Mouse (Mus musculus): Measurements from ENCODE around the gene Fsd1. TPM values are rescaled to one million over a fixed set of nuclear protein-coding genes. Genes with fewer than 3 reads are reported as not detected.

Gene Fsd1
- polyA plus RNA-seq, 1 experiment from 2014 or later: 179 TPM

- Histone ChIP-seq H3K4me1 (replicated peaks; ENCODE audit: control insufficient read depth, insufficient read depth, low read length) (peaks cover 37% of the 10 kb centered on the region), H3K9ac (replicated peaks; ENCODE audit: low read depth, low read length) (no peak overlapping the region), H3K36me3 (ENCODE audit: control insufficient read depth, insufficient read depth) (0 out of 2 replicates have a peak, but pooled peaks cover 2% of the 10 kb centered on the region), H3K27ac (ENCODE audit: low read length) (no peak overlapping the region), H3K27me3 (replicated peaks; ENCODE audit: control insufficient read depth, insufficient read depth, low read length) (no peaks in the 10 kb centered on the region), H3K9me3 (ENCODE audit: control insufficient read depth, low read length) (no peaks in the 10 kb centered on the region), H3K4me2 (ENCODE audit: low read length) (no peak overlapping the region), H3K4me3 (replicated peaks; ENCODE audit: low read length) (no peak overlapping the region)
- ATAC-seq: no peak
- 81% methylated on average over 8 of the region's 8 CpGs for WGBS
Measured at GRCm38 (mm10) chr17:56038583-56039261, 52.4 kb downstream of the Fsd1 start.

- Histone ChIP-seq H3K4me3 (replicated peaks; ENCODE audit: low read length) (peak overlapping the region; percentile 72; the same call in 1 of the 2 replicates), H3K27me3 (replicated peaks; ENCODE audit: control insufficient read depth, insufficient read depth, low read length) (no peaks in the 10 kb centered on the region), H3K4me1 (replicated peaks; ENCODE audit: control insufficient read depth, insufficient read depth, low read length) (peaks cover 32% of the 10 kb centered on the region), H3K36me3 (ENCODE audit: control insufficient read depth, insufficient read depth) (peaks cover 3% of the 10 kb centered on the region; the same call in 1 of the 2 replicates), H3K9ac (replicated peaks; ENCODE audit: low read depth, low read length) (no peak overlapping the region), H3K9me3 (ENCODE audit: control insufficient read depth, low read length) (no peaks in the 10 kb centered on the region), H3K4me2 (ENCODE audit: low read length) (peak overlapping the region; percentile 44), H3K27ac (ENCODE audit: low read length) (no peak overlapping the region)
- ATAC-seq: no peak
- WGBS: 78% methylated on average over 4 of the region's 4 CpGs
Measured at GRCm38 (mm10) chr17:56039345-56039744, 53.0 kb downstream of the Fsd1 start.

- peak within 1 kb of the TSS; percentile 89 for H3K4me2 ChIP-seq (ENCODE audit: low read length)
- peak; percentile 89 for ATAC-seq
- no peaks in the 10 kb centered on the region for H3K27me3 ChIP-seq (replicated peaks; ENCODE audit: control insufficient read depth, insufficient read depth, low read length)
- peak within 1 kb of the TSS; percentile 72 for H3K4me3 ChIP-seq (replicated peaks; ENCODE audit: low read length)
- peak within 1 kb of the TSS; percentile 24; the same call in 1 of the 2 replicates for H3K27ac ChIP-seq (ENCODE audit: low read length)
- peak within 1 kb of the TSS; percentile 69 for H3K9ac ChIP-seq (replicated peaks; ENCODE audit: low read depth, low read length)
- WGBS: under 1% methylated on average over 68 of the region's 68 CpGs
- H3K9me3 ChIP-seq (ENCODE audit: control insufficient read depth, low read length): no peaks in the 10 kb centered on the region
- H3K4me1 ChIP-seq (replicated peaks; ENCODE audit: control insufficient read depth, insufficient read depth, low read length): peaks cover 24% of the 10 kb centered on the region
- H3K36me3 ChIP-seq (ENCODE audit: control insufficient read depth, insufficient read depth): peaks cover 3% of the 10 kb centered on the region; the same call in 1 of the 2 replicates
Measured at GRCm38 (mm10) chr17:56040030-56040856, 53.9 kb downstream of the Fsd1 start, which contains the start of gene Chaf1a. Gene Chaf1a, plus strand, starts transcription at chr17:56040439.

GRCm38 (mm10) chr17:56040857-56041163 lies 54.5 kb downstream of the Fsd1 start:
- Histone ChIP-seq H3K4me3 (replicated peaks; ENCODE audit: low read length) (peak overlapping the region; percentile 72), H3K9ac (replicated peaks; ENCODE audit: low read depth, low read length) (peak overlapping the region; percentile 69), H3K9me3 (ENCODE audit: control insufficient read depth, low read length) (no peaks in the 10 kb centered on the region), H3K27ac (ENCODE audit: low read length) (no peak overlapping the region), H3K36me3 (ENCODE audit: control insufficient read depth, insufficient read depth) (peaks cover 3% of the 10 kb centered on the region; the same call in 1 of the 2 replicates), H3K27me3 (replicated peaks; ENCODE audit: control insufficient read depth, insufficient read depth, low read length) (no peaks in the 10 kb centered on the region), H3K4me1 (replicated peaks; ENCODE audit: control insufficient read depth, insufficient read depth, low read length) (peaks cover 18% of the 10 kb centered on the region), H3K4me2 (ENCODE audit: low read length) (peak overlapping the region; percentile 89)
- under 1% methylated on average over 12 of the region's 12 CpGs for WGBS
- no peak for ATAC-seq

Other genes with a start within 250 kb of the Fsd1 start
- 0.09 and 0.14 TPM in 2 replicates for gene Adgre4, start 236.5 kb upstream of the Fsd1 start, polyA plus RNA-seq (2015; fragmentation: Nextera tagmentation; extraction: Ambion mirVana)
- 13.1 and 14.4 TPM in 2 replicates for gene Zfp119a, start 107.6 kb upstream of the Fsd1 start, polyA plus RNA-seq (2015; fragmentation: Nextera tagmentation; extraction: Ambion mirVana)
- 17.0 and 18.0 TPM in 2 replicates for gene Zfp959, start 94.4 kb upstream of the Fsd1 start, polyA plus RNA-seq (2015; fragmentation: Nextera tagmentation; extraction: Ambion mirVana)
- gene Zfp119b, start 37.0 kb upstream of the Fsd1 start, polyA plus RNA-seq (2015; fragmentation: Nextera tagmentation; extraction: Ambion mirVana): 6.7 and 8.3 TPM in 2 replicates
- gene Ebi3, start 33.9 kb upstream of the Fsd1 start, polyA plus RNA-seq (2015; fragmentation: Nextera tagmentation; extraction: Ambion mirVana): 3.0 and 4.2 TPM in 2 replicates
- 26.8 and 27.0 TPM in 2 replicates for gene Yju2, start 27.4 kb upstream of the Fsd1 start, polyA plus RNA-seq (2015; fragmentation: Nextera tagmentation; extraction: Ambion mirVana)
- gene Shd, start 16.0 kb upstream of the Fsd1 start, polyA plus RNA-seq (2015; fragmentation: Nextera tagmentation; extraction: Ambion mirVana): 98.2 and 129 TPM in 2 replicates
- 5.5 and 6.6 TPM in 2 replicates for gene Stap2, start 19.1 kb downstream of the Fsd1 start, polyA plus RNA-seq (2015; fragmentation: Nextera tagmentation; extraction: Ambion mirVana)
- gene Mpnd, start 19.2 kb downstream of the Fsd1 start, polyA plus RNA-seq (2015; fragmentation: Nextera tagmentation; extraction: Ambion mirVana): 152 and 157 TPM in 2 replicates
- gene Sh3gl1, start 50.1 kb downstream of the Fsd1 start, polyA plus RNA-seq (2015; fragmentation: Nextera tagmentation; extraction: Ambion mirVana): 125 and 126 TPM in 2 replicates
- gene Chaf1a, start 53.9 kb downstream of the Fsd1 start, polyA plus RNA-seq (2015; fragmentation: Nextera tagmentation; extraction: Ambion mirVana): 10.6 and 12.6 TPM in 2 replicates
- 78.8 and 85.8 TPM in 2 replicates for gene Ubxn6, start 88.5 kb downstream of the Fsd1 start, polyA plus RNA-seq (2015; fragmentation: Nextera tagmentation; extraction: Ambion mirVana)
- gene Hdgfl2, start 93.1 kb downstream of the Fsd1 start, polyA plus RNA-seq (2015; fragmentation: Nextera tagmentation; extraction: Ambion mirVana): 151 and 158 TPM in 2 replicates
- gene Plin4, start 123.3 kb downstream of the Fsd1 start, polyA plus RNA-seq (2015; fragmentation: Nextera tagmentation; extraction: Ambion mirVana): 0.09 and 0.14 TPM in 2 replicates
- 0.67 and 1.4 TPM in 2 replicates for gene Plin5, start 131.1 kb downstream of the Fsd1 start, polyA plus RNA-seq (2015; fragmentation: Nextera tagmentation; extraction: Ambion mirVana)
- 0.22 TPM in 1 of 2 replicates, not detected in the other for gene Lrg1, start 135.5 kb downstream of the Fsd1 start, polyA plus RNA-seq (2015; fragmentation: Nextera tagmentation; extraction: Ambion mirVana)
- gene Sema6b, start 153.8 kb downstream of the Fsd1 start, polyA plus RNA-seq (2015; fragmentation: Nextera tagmentation; extraction: Ambion mirVana): 10.1 and 10.7 TPM in 2 replicates
- 10.1 and 10.2 TPM in 2 replicates for gene Tnfaip8l1, start 176.0 kb downstream of the Fsd1 start, polyA plus RNA-seq (2015; fragmentation: Nextera tagmentation; extraction: Ambion mirVana)
- gene Mydgf, start 197.4 kb downstream of the Fsd1 start, polyA plus RNA-seq (2015; fragmentation: Nextera tagmentation; extraction: Ambion mirVana): 54.2 and 63.8 TPM in 2 replicates
- gene Dpp9, start 232.4 kb downstream of the Fsd1 start, polyA plus RNA-seq (2015; fragmentation: Nextera tagmentation; extraction: Ambion mirVana): 32.1 and 32.3 TPM in 2 replicates

Measured in forebrain, embryonic 16.5 days (tissue).